Mouse (Mus musculus) liver, embryonic 14.5 days (tissue): ENCODE measurements at regions not wholly inside any gene's neighbourhood (a gene's known extent, or its start where the extent isn't known, plus 50 kb on each side); places are given as distances from the start of the nearest gene placed in this dataset.

Experiments used
- CTCF ChIP-seq: IDR thresholded peaks from 2 replicates; pipeline ENCODE4 v1.5.1; 2016; ENCODE audit warnings: antibody characterized with exemption, low read depth, control low read depth
- EP300 ChIP-seq: IDR thresholded peaks from 2 replicates; pipeline ENCODE4 v1.6.1; 2016; ENCODE audit warnings: antibody characterized with exemption, low read depth

GRCm38 (mm10) chr9:113488651-113489050 is 219.4 kb downstream of the Pdcd6ip start:
- TF ChIP-seq EP300, result no peak
- no peak for TF ChIP-seq CTCF
